Mouse (Mus musculus) midbrain, embryonic 11.5 days (tissue): ENCODE data around the gene Armh3. TPM values are rescaled to one million over a fixed set of nuclear protein-coding genes. Genes with fewer than 3 reads are reported as not detected.

Source experiments
- ATAC-seq: fragments of 200-750 bp; cut with Nextera tagmentation; 2 replicates; pipeline ENCODE4 v1.8.0; 2017; ENCODE audit warnings: moderate TSS enrichment, moderate library complexity; ENCODE audit not compliant: low FRiP score
- DNase-seq: peaks from one replicate; pipeline ENCODE4 v3.0.0; 2015; ENCODE audit warnings: low spot score; ENCODE audit errors: missing footprints
- H3K27ac ChIP-seq: fragments of 300-500 bp; sonication (generic); 2 replicates; pipeline ENCODE4 v1.5.1; 2014; ENCODE audit warnings: low read depth, low read length
- H3K27me3 ChIP-seq: fragments of 300-500 bp; sonication (generic); 2 replicates; pipeline ENCODE4 v1.6.1; 2014; ENCODE audit warnings: mild to moderate bottlenecking, low read length, moderate library complexity, mixed read lengths; ENCODE audit not compliant: control insufficient read depth, insufficient read depth
- H3K36me3 ChIP-seq: fragments of 300-500 bp; sonication (generic); 2 replicates; pipeline ENCODE4 v1.6.1; 2014; ENCODE audit warnings: mild to moderate bottlenecking, low read length, moderate library complexity, mixed read lengths; ENCODE audit not compliant: control insufficient read depth, insufficient read depth
- H3K4me1 ChIP-seq: fragments of 300-500 bp; sonication (generic); 2 replicates; pipeline ENCODE4 v1.6.1; 2014; ENCODE audit warnings: low read length; ENCODE audit not compliant: control insufficient read depth, insufficient read depth
- H3K4me2 ChIP-seq: fragments of 300-500 bp; sonication (generic); 2 replicates; pipeline ENCODE4 v1.6.1; 2014; ENCODE audit warnings: mild to moderate bottlenecking, moderate library complexity
- H3K4me3 ChIP-seq: fragments of 300-500 bp; sonication (generic); 2 replicates; pipeline ENCODE4 v1.5.1; 2014; ENCODE audit warnings: low read depth, low read length
- H3K9ac ChIP-seq: fragments of 300-500 bp; sonication (generic); 2 replicates; pipeline ENCODE4 v1.6.1; 2014; ENCODE audit warnings: low read length
- H3K9me3 ChIP-seq: fragments of 300-500 bp; sonication (generic); 2 replicates; pipeline ENCODE4 v1.6.1; 2016; ENCODE audit warnings: low read length; ENCODE audit not compliant: control insufficient read depth
- WGBS: fragments of 180-500 bp; shearing (Covaris S2); extraction: QIAGEN DNeasy Blood & Tissue Kit; methylation state at CpG from one replicate; pipeline ENCODE4 v1.1.7; 2014; 5-methylcytosine and 5-hydroxymethylcytosine counted together
- polyA plus RNA-seq: library from polyadenylated mRNA; unstranded; fragments of >200 nt; fragmentation: Nextera tagmentation; extraction: Ambion mirVana; gene quantifications from 2 replicates; pipeline ENCODE4 v1.2.1, GENCODE M21; 2014

Armh3 gene
- polyA plus RNA-seq, 1 experiment from 2014 or later: 13.9 TPM

DNA sequence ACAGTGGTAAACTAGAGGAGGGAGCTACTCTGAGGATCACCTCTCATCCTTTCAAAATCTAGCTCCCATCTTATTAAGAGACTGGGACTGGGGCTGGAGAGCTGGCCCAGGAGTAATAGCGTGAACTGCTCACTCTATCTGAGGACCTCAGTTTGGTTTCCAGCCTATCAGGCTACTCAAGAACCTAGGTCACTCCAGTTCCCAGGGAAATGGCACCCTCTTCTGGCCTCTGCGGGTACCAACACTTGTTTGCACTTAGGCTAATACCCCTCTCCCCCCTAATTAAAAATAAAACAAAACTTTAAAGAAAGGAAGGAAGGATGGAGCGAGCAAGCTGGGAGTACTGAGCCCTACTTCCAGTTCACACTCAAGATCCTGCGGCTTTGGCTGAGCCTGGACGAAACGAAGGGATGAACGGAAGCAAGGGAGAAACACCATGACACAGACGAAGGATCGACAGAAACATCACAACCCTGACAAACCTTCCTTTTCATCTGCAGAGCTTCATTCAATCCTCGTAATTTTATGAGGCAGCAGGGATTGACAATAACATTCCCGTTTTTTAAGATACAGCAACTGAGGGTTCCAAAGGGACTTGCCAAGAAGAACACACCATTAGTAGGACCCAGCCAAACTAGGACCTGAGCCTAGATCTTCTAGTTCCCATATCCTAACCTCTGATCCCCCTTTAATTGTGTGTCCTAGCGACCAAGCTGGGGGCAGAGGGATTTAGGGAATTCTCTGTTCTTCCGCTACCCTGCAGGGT, 38.4 kb upstream of the Armh3 start:
- peak overlapping the region; percentile 97 for H3K4me3 ChIP-seq
- H3K36me3 ChIP-seq: peaks cover 40% of the 10 kb centered on the region
- H3K9me3 ChIP-seq: no peaks in the 10 kb centered on the region
- peak overlapping the region; percentile 99 for H3K9ac ChIP-seq
- no peak overlapping the region for H3K27ac ChIP-seq
- H3K27me3 ChIP-seq: no peaks in the 10 kb centered on the region
- peak overlapping the region; percentile 80 for H3K4me2 ChIP-seq
- DNase-seq (peak; percentile 89), ATAC-seq (no peak)
- H3K4me1 ChIP-seq: peaks cover 35% of the 10 kb centered on the region
- 68% methylated on average over 13 of the region's 13 CpGs for WGBS

DNA sequence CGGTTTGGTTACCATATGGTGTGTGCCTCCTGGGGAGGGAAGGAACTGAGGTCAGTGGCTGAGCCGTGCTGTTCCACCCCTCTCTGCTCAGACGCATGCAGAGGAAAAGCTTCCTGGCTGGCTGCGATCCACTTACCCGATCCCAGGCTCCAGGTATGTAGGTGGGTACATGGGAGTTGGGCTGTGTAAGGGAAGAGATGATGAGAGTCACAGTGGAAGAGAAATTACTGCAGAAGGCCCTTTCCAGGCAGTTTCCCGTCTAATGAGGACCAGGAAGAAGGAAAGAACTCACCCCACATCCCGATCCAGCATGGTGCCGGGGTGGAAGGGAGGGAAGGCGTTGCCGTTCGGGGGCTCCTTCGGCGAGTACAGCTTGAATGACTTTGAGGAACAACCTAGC, 37.7 kb upstream of the Armh3 start:
- Histone ChIP-seq H3K27me3 (no peaks in the 10 kb centered on the region), H3K9ac (no peak overlapping the region), H3K4me2 (no peak overlapping the region), H3K9me3 (no peaks in the 10 kb centered on the region), H3K36me3 (peaks cover 40% of the 10 kb centered on the region), H3K27ac (no peak overlapping the region), H3K4me3 (no peak overlapping the region), H3K4me1 (peaks cover 28% of the 10 kb centered on the region)
- WGBS: 94% methylated on average over 13 of the region's 13 CpGs
- DNase-seq (peak; percentile 56), ATAC-seq (no peak)

DNA sequence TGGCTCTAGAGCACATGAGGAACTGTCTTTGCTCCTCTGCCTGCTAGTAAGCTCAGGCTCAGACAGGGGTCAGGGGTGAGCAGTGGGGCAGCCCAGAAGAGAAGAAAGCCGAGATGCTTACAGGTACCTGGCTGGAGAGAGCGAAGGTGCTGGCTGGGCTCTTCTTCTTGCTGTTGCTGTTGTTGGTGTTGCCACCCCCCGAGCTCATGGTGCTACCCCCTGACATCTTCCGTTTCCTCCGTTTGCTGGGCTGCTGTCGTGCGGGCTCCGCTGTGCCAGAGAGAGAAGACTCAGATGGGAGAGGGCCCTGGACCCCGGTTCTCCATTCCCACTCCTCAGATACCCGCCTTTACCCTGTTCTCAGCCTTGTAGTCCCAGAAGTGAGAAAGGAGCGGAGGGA, 35.6 kb upstream of the Armh3 start:
- Histone ChIP-seq H3K27ac (no peak overlapping the region), H3K9ac (no peak overlapping the region), H3K4me1 (peaks cover 17% of the 10 kb centered on the region), H3K9me3 (no peaks in the 10 kb centered on the region), H3K4me2 (no peak overlapping the region; the same call in 1 of the 2 replicates), H3K27me3 (no peaks in the 10 kb centered on the region), H3K36me3 (peaks cover 40% of the 10 kb centered on the region), H3K4me3 (no peak overlapping the region)
- peak; percentile 77 for DNase-seq
- no peak for ATAC-seq
- WGBS: 96% methylated on average over 11 of the region's 11 CpGs

DNA sequence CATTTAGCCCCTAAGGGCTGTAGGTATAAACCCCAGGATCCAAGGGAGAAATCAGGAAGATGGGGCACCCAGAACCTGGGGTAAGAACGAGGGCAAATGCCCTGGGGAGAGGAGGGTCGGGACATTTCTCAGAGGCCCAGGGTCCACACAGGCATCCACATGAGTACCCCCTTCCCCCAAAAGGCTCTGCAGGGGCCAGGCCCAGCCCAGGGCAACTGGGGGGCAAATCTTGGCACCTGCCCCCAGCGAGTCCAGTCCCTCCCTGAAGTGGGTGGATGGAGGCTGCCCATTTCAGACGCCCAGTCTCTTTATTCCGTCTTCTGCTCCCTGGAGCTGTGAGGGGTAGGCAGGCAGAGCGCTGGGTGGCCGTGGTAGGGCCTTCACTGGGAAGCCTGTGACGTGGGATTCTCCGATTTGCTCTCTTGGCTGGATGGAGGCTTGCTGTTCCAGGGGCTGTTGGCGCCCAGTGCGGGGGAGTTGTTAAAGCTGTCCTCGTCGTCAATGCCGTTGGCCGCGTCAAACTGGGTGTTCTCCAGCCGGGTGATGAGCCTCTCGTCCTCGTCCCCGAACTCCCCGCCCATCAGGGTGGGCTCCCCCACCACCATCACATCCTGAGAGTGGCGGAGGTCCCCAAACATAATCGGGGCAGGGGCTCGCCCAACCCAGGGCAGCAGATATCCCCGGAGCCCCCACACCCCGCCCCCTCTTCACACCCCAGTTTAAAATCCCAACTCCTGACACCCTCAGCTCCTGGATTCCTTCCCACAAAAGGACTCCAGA, 34.6 kb upstream of the Armh3 start:
- no peak overlapping the region for H3K27ac ChIP-seq
- no peak overlapping the region for H3K4me3 ChIP-seq
- no peak for ATAC-seq
- peaks cover 40% of the 10 kb centered on the region for H3K36me3 ChIP-seq
- H3K9me3 ChIP-seq: no peaks in the 10 kb centered on the region
- no peak overlapping the region for H3K4me2 ChIP-seq
- peaks cover 15% of the 10 kb centered on the region for H3K4me1 ChIP-seq
- no peaks in the 10 kb centered on the region for H3K27me3 ChIP-seq
- 89% methylated on average over 26 of the region's 26 CpGs for WGBS
- H3K9ac ChIP-seq: no peak overlapping the region
- DNase-seq: peak; percentile 10

DNA sequence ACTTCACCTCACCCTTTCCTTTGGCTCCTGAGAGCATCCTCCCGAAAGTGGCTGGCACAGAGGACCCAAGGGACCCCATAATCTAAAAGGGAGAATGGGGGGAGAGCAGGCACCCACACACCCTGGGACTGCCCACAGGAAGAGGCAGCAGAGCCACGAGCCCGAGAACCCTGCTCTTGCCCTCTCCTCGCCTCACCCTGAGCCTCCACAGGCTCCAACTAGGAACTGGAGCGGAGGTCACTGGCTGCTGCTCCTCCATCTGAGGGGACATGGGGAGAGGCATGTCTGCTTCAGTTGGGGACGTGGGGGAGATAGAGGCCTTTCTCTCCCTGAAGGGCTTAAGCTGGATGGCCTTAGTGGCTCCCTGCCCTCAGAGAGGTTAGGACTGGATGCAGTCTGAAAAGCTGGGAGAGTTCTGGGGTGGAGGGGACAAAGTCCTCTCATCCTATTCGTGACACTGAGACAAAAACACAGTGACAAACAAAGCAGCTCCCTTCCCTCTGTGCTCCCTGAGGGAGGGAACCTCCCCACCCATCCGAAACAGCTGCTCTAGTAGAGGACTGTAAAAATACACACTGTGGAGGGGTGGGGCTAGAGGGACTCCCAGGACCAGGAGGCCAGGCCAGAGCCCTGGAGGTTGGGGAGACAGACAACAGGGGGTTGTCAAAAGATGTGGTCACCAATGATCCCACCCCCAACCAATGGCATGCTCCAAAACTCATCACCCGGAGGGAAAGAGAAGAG, 33.6 kb upstream of the Armh3 start:
- no peak for ATAC-seq
- WGBS: 71% methylated on average over 9 of the region's 9 CpGs

DNA sequence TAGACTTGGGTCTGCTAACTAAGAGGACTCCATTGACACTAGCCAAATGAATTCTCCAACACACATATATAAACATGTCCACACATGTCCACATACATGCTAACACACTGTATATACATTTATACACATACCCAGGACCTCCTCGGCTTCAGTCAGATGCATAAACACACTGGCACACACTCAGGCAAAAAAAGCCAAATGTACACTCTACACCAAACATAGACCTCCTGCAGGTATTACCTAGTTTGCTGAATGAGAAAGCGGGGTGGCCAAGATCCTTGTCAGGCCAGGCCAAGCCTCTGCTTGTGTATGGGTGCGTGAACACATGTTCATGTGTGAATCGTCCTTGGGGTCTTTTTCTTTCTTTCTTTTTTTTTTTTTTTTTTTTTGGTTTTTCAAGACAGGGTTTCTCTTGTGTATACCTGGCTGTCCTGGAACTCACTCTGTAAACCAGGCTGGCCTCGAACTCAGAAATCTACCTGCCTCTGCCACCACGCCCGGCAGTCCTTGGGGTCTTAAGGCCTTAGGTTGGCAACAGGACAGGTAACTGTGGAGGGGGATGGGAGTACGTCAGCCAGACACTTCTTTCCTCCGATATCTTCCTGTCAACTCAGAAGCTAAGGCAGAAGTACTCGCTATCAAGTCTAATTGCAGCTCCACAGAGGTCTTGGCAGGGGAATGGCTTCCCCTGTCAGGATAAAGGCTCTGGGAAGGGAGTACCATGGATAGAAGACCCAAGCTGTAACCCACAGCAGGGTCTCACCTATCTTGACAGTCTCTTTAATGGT, 32.1 kb upstream of the Armh3 start:
- Histone ChIP-seq H3K4me1 (no peaks in the 10 kb centered on the region), H3K4me2 (no peak overlapping the region), H3K36me3 (peaks cover 27% of the 10 kb centered on the region), H3K27me3 (no peaks in the 10 kb centered on the region), H3K4me3 (no peak overlapping the region), H3K9me3 (no peaks in the 10 kb centered on the region), H3K27ac (no peak overlapping the region), H3K9ac (no peak overlapping the region)
- ATAC-seq (no peak), DNase-seq (peak; percentile 76)
- 94% methylated on average over 10 of the region's 10 CpGs for WGBS

More for the DNA sequence above, 33.6 kb upstream of the Armh3 start:
- Histone ChIP-seq H3K4me3 (no peak overlapping the region), H3K27me3 (no peaks in the 10 kb centered on the region), H3K27ac (no peak overlapping the region), H3K36me3 (peaks cover 40% of the 10 kb centered on the region), H3K9me3 (no peaks in the 10 kb centered on the region), H3K9ac (no peak overlapping the region), H3K4me1 (peaks cover 5% of the 10 kb centered on the region), H3K4me2 (no peak overlapping the region)
- DNase-seq: peak; percentile 75

DNA sequence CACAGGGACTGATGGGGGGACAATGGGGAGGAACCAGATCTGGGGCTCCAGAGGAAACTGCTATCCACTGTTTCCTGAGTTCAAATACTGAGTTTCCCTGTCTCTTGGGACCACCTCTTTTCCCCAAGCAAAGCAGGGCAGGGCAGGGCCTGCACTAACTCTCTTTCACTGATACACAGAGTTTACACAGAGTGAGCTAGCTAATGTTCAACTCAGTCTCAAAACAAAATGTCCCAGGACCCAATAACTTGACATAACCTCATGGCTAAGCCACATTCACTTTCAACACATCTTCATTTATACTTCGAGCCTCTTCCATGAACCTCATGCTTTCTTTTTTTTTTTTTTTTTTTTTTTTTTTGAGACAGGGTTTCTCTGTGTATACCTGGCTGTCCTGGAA, 31.4 kb upstream of the Armh3 start:
- Histone ChIP-seq H3K4me3 (no peak overlapping the region), H3K36me3 (peaks cover 20% of the 10 kb centered on the region), H3K27ac (no peak overlapping the region), H3K9me3 (no peaks in the 10 kb centered on the region), H3K4me1 (no peaks in the 10 kb centered on the region), H3K27me3 (no peaks in the 10 kb centered on the region), H3K4me2 (no peak overlapping the region), H3K9ac (no peak overlapping the region)
- WGBS: 95% methylated on average over 1 of the region's 1 CpGs
- DNase-seq (peak; percentile 72), ATAC-seq (no peak)

DNA sequence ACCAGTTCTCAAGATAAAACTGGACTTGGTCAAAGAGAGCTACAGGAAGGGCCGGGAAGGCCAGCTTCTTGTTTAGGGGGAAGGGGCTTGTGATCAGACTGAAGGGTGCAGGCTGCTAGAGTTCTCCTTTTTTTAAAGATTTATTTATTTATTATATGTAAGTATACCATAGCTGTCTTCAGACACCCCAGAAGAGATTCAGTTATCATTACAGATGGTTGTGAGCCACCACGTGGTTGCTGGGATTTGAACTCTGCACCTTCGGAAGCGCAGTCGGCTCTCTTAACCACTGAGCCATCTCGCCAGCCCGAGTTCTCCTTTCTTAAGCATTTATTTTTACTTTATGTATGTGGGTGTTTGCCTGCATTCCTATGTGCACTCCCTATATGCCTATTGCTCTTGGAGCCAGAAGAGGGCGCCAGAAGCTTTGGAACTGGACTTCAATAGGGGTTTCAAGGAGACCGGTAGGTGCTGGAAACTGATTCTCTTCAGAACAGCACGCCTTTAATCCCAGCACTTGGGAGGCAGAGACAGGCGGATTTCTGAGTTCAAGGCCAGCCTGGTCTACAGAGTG, 30.5 kb upstream of the Armh3 start:
- WGBS: 74% methylated on average over 11 of the region's 11 CpGs
- H3K9me3 ChIP-seq: no peaks in the 10 kb centered on the region
- no peak overlapping the region for H3K27ac ChIP-seq
- no peaks in the 10 kb centered on the region for H3K4me1 ChIP-seq
- ATAC-seq (no peak), DNase-seq (peak; percentile 12)
- H3K9ac ChIP-seq: no peak overlapping the region
- H3K4me2 ChIP-seq: no peak overlapping the region
- no peaks in the 10 kb centered on the region for H3K27me3 ChIP-seq
- no peak overlapping the region for H3K4me3 ChIP-seq
- H3K36me3 ChIP-seq: peaks cover 14% of the 10 kb centered on the region
